Mouse (Mus musculus) bone marrow macrophage, adult 2 months (primary cell): ENCODE measurements at regions not wholly inside any gene's neighbourhood (a gene's known extent, or its start where the extent isn't known, plus 50 kb on each side); places are given as distances from the start of the nearest gene placed in this dataset.

Experiments
- CTCF ChIP-seq: IDR thresholded peaks from 2 replicates; pipeline ENCODE4 v1.5.1; 2012; ENCODE audit warnings: low read depth, mild to moderate bottlenecking, low read length, moderate library complexity
- POLR2A ChIP-seq: IDR thresholded peaks from 2 replicates; pipeline ENCODE4 v1.6.1; 2012; ENCODE audit warnings: mild to moderate bottlenecking, low read depth, low read length, borderline replicate concordance

DNA sequence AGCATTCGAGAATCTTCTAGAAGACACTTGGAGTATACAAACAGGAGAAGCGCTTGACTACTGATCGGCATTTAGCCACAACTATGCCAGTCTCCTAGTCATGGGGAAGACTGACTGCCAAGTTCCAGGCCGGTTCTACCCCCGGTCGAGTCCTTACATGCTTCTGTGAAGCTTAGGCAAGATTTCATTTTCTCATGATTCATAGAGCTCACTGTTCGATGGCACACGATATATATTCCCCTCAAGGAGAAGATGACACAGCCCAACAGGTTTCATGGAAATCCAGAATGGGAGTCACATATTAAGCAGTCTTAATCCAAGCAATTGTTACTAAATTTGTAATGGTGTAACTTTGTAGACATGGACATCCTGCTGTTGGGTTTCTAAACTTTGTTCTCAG, 177.8 kb downstream of the Slc38a4 start:
- TF ChIP-seq CTCF = no peak
- no peak for TF ChIP-seq POLR2A
